8 mouse cellular contexts compared by ENCODE assay signal in the genomic region with DNA sequence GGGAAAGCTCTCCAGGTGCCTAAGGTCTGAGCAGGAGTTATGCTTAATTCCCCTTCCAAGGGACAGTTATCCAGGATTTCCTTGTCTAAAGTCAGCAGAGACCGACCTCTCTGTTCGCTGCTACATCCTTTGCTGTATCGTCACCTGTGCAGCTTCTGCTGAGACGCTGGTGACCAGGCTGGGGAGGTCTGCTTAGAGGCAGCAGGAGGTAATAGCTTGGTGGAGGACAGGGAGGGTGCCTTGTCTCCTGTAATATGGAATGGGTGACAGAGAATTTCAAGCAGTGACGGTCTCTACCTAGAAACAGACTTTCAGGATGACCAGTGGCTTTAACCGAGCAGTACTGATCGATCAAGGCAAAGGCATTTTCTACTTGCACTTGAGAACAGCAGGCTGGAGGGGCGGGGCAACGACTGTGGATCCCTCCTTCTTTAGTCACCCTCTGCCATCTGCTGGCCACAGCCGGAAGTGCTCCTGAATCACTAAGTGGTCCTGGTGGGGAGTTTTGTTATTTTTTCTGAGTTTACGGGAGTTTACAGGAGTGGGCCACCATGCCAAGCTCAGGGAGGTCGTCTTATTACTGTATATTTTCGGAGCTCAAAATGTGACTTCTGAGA. TPM values are rescaled to one million over a fixed set of nuclear protein-coding genes. Genes with fewer than 3 reads are reported as not detected.
DNase-seq lines count a peak whose midpoint lies in the region; ATAC-seq lines count a peak whose summit lies in the region.

No protein-coding gene starts in this region.

- no peak overlapping the region for H3K27ac ChIP-seq in hindbrain, embryonic 14.5 days

- H3K27me3 ChIP-seq in hindbrain, embryonic 14.5 days (ENCODE audit: control insufficient read depth, insufficient read depth, low read length) = no peaks in the 10 kb centered on the region

- peak; percentile 77 for ATAC-seq in hindbrain, embryonic 14.5 days (ENCODE audit: low FRiP score)

- H3K36me3 ChIP-seq in hindbrain, embryonic 14.5 days (replicated peaks; ENCODE audit: control insufficient read depth, insufficient read depth) = no peaks in the 10 kb centered on the region

- DNase-seq in R1 (ENCODE audit: low read depth, low spot score) = peak; percentile 89
- peak; percentile 75 to 89 for DNase-seq in cerebellum, postnatal 25 days
- DNase-seq in frontal cortex, postnatal 25 days (ENCODE audit: low spot score in 2 of 2) = peak; percentile 71 to 72
- DNase-seq in hindbrain, embryonic 14.5 days (ENCODE audit: low spot score) = peak; percentile 93
- DNase-seq in layer of hippocampus, postnatal 25 days (ENCODE audit: extremely low spot score in 1 of 2, low spot score in 1 of 2) = peak; percentile 66 to 94
- peak; percentile 67 for DNase-seq in lung, postnatal 25 days (ENCODE audit: low spot score)
- DNase-seq in retina, postnatal 1 day = peak; percentile 89
- peak; percentile 96 for DNase-seq in thymus, postnatal 4 days

- H3K9me3 ChIP-seq in hindbrain, embryonic 14.5 days (ENCODE audit: control insufficient read depth, low read length) = no peaks in the 10 kb centered on the region

- 17% methylated on average over 13 of the region's 13 CpGs for WGBS in hindbrain, embryonic 14.5 days

- H3K9ac ChIP-seq in hindbrain, embryonic 14.5 days = 0 out of 2 replicates have a peak overlapping the region, but pooled peaks have one; percentile 6

- no peak overlapping the region for H3K4me3 ChIP-seq in hindbrain, embryonic 14.5 days (replicated peaks; ENCODE audit: low read length)

- no peaks in the 10 kb centered on the region for H3K4me1 ChIP-seq in hindbrain, embryonic 14.5 days (replicated peaks; ENCODE audit: control insufficient read depth, insufficient read depth, low read length)

- H3K4me2 ChIP-seq in hindbrain, embryonic 14.5 days (replicated peaks) = peak overlapping the region; percentile 37

RNA-seq across cellular contexts. Expression of a gene that starts 50.7 kb away (rescaled TPM):
- polyA plus RNA-seq in hindbrain, embryonic 14.5 days (2014; fragmentation: Nextera tagmentation; extraction: Ambion mirVana) = 73.9 and 84.4 TPM in 2 replicates
- total RNA-seq in layer of hippocampus, postnatal 25 days (2021) = 10 to 100 TPM; 77.5 to 83.2 TPM
